Mouse (Mus musculus) liver, adult 2 months (tissue): ENCODE measurements at regions not wholly inside any gene's neighbourhood (a gene's known extent, or its start where the extent isn't known, plus 50 kb on each side); places are given as distances from the start of the nearest gene placed in this dataset.

ENCODE experiments used
- DNase-seq: peaks from one replicate; pipeline ENCODE4 v3.0.0-alpha.2; 2011; ENCODE audit warnings: low read depth, low spot score; ENCODE audit errors: extremely low read depth
- H3K27ac ChIP-seq: fragments of 200-500 bp; replicated peaks from 2 replicates; pipeline ENCODE4 v1.5.1; 2012; ENCODE audit warnings: low read depth, mild to moderate bottlenecking, control low read depth, inconsistent platforms, low read length; ENCODE audit not compliant: insufficient read depth
- H3K27me3 ChIP-seq: fragments of 200-500 bp; 2 replicates; pipeline ENCODE4 v1.6.1; 2012; ENCODE audit warnings: mild to moderate bottlenecking, moderate library complexity, low read length, inconsistent platforms; ENCODE audit not compliant: control insufficient read depth, insufficient read depth
- H3K36me3 ChIP-seq: fragments of 200-500 bp; 2 replicates; pipeline ENCODE4 v1.6.1; 2012; ENCODE audit warnings: low read length, inconsistent platforms; ENCODE audit not compliant: control insufficient read depth, insufficient read depth
- H3K4me1 ChIP-seq: fragments of 200-500 bp; 2 replicates; pipeline ENCODE4 v1.6.1; 2011; ENCODE audit warnings: low read length; ENCODE audit not compliant: control insufficient read depth, insufficient read depth
- H3K4me3 ChIP-seq: fragments of 200-500 bp; 2 replicates; pipeline ENCODE4 v1.5.1; 2011; ENCODE audit warnings: low read depth, mild to moderate bottlenecking, control low read depth, low read length, moderate library complexity; ENCODE audit not compliant: insufficient read depth
- H3K79me2 ChIP-seq: fragments of 200-500 bp; 2 replicates; pipeline ENCODE4 v1.6.1; 2012; ENCODE audit warnings: inconsistent platforms, mild to moderate bottlenecking, low read length, moderate library complexity; ENCODE audit not compliant: control insufficient read depth, insufficient read depth
- H3K9ac ChIP-seq: fragments of 200-500 bp; 2 replicates; pipeline ENCODE4 v1.6.1; 2012; ENCODE audit warnings: low read depth, mild to moderate bottlenecking, control low read depth, inconsistent platforms, low read length
- CTCF ChIP-seq: fragments of 200-500 bp; IDR thresholded peaks from 2 replicates; pipeline ENCODE4 v1.5.1; 2011; ENCODE audit warnings: low read depth, low read length, control low read depth
- POLR2A ChIP-seq: fragments of 200-500 bp; IDR thresholded peaks from 2 replicates; pipeline ENCODE4 v1.6.1; 2011; ENCODE audit warnings: low read length, control low read depth; ENCODE audit not compliant: insufficient read depth; ENCODE audit errors: extremely low read depth
- WGBS: fragments of 180-500 bp; shearing (Covaris S2); methylation state at CpG from one replicate; pipeline ENCODE4 v1.1.7; 2018; 5-methylcytosine and 5-hydroxymethylcytosine counted together

GRCm38 (mm10) chr4:53356374-53356773 is 83.8 kb upstream of the Slc44a1 start:
- Histone ChIP-seq H3K27me3 (no peaks in the 10 kb centered on the region), H3K4me3 (no peak overlapping the region), H3K4me1 (no peaks in the 10 kb centered on the region), H3K9ac (no peak overlapping the region), H3K27ac (no peak overlapping the region), H3K36me3 (no peaks in the 10 kb centered on the region), H3K79me2 (no peaks in the 10 kb centered on the region)
- no peak for TF ChIP-seq POLR2A
- no peak for TF ChIP-seq CTCF
- WGBS, result 77% methylated on average over 2 of the region's 2 CpGs
- peak; percentile 19 for DNase-seq

DNA sequence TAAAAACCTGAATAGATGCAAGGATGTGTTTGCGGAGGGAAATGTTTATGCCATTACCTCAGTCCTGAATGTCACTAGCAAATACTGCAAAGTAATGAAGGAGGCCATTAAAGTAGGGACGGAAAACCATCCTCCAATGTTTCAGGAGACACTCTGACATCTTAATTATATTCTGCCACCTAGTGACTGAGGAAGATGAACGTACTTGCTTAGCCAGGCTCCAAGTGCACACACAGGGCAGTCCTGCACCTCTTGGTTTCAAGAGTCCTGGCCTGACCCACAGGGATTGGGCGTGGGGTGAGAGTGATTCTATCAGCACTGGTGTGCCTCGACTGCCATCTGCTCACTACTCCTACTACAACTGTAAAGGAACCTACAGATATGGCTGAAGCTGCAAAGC is 85.3 kb upstream of the Slc44a1 start:
- no peak overlapping the region for H3K4me3 ChIP-seq
- no peak overlapping the region for H3K9ac ChIP-seq
- no peaks in the 10 kb centered on the region for H3K27me3 ChIP-seq
- no peaks in the 10 kb centered on the region for H3K36me3 ChIP-seq
- 30% methylated on average over 5 of the region's 5 CpGs for WGBS
- no peaks in the 10 kb centered on the region for H3K79me2 ChIP-seq
- TF ChIP-seq POLR2A (no peak), CTCF (peak; percentile 59)
- DNase-seq, result peak; percentile 67
- peaks cover 1% of the 10 kb centered on the region; the same call in 1 of the 2 replicates for H3K4me1 ChIP-seq
- H3K27ac ChIP-seq, result no peak overlapping the region

GRCm38 (mm10) chr4:53353399-53354090 is 86.7 kb upstream of the Slc44a1 start:
- H3K36me3 ChIP-seq, result no peaks in the 10 kb centered on the region
- no peak overlapping the region for H3K27ac ChIP-seq
- H3K79me2 ChIP-seq, result no peaks in the 10 kb centered on the region
- TF ChIP-seq CTCF (no peak), POLR2A (no peak)
- H3K27me3 ChIP-seq, result no peaks in the 10 kb centered on the region
- H3K9ac ChIP-seq, result no peak overlapping the region
- H3K4me3 ChIP-seq, result no peak overlapping the region
- H3K4me1 ChIP-seq, result peaks cover 1% of the 10 kb centered on the region; the same call in 1 of the 2 replicates
- DNase-seq, result peak; percentile 31
- WGBS, result 65% methylated on average over 4 of the region's 4 CpGs

- H3K9ac ChIP-seq, result no peak overlapping the region
- WGBS, result 62% methylated on average over 4 of the region's 4 CpGs
These were observed 89.1 kb upstream of the Slc44a1 start for GRCm38 (mm10) chr4:53351104-53351607.

GRCm38 (mm10) chr4:53345346-53345745 is 94.9 kb upstream of the Slc44a1 start:
- Histone ChIP-seq H3K36me3 (no peaks in the 10 kb centered on the region), H3K27ac (no peak overlapping the region), H3K4me1 (no peaks in the 10 kb centered on the region), H3K4me3 (no peak overlapping the region), H3K79me2 (no peaks in the 10 kb centered on the region), H3K9ac (no peak overlapping the region), H3K27me3 (no peaks in the 10 kb centered on the region)
- 88% methylated on average over 4 of the region's 4 CpGs for WGBS
- no peak for DNase-seq
- no peak for TF ChIP-seq POLR2A
- no peak for TF ChIP-seq CTCF

More at GRCm38 (mm10) chr4:53351104-53351607, 89.1 kb upstream of the Slc44a1 start:
- Histone ChIP-seq H3K79me2 (no peaks in the 10 kb centered on the region), H3K27me3 (no peaks in the 10 kb centered on the region), H3K27ac (no peak overlapping the region), H3K36me3 (no peaks in the 10 kb centered on the region), H3K4me3 (no peak overlapping the region), H3K4me1 (peaks cover 1% of the 10 kb centered on the region; the same call in 1 of the 2 replicates)
- TF ChIP-seq CTCF (no peak), POLR2A (no peak)
- peak; percentile 12 for DNase-seq

- WGBS, result 80% methylated on average over 8 of the region's 8 CpGs
- no peak overlapping the region for H3K27ac ChIP-seq
- no peak for DNase-seq
- H3K27me3 ChIP-seq, result no peaks in the 10 kb centered on the region
- no peak overlapping the region for H3K9ac ChIP-seq
- no peaks in the 10 kb centered on the region for H3K36me3 ChIP-seq
- H3K4me3 ChIP-seq, result no peak overlapping the region
- no peak for TF ChIP-seq POLR2A
- TF ChIP-seq CTCF, result no peak
- H3K4me1 ChIP-seq, result peaks cover 2% of the 10 kb centered on the region; the same call in 1 of the 2 replicates
- no peaks in the 10 kb centered on the region for H3K79me2 ChIP-seq
These were observed 95.7 kb upstream of the Slc44a1 start for GRCm38 (mm10) chr4:53344546-53344945.
